Mouse (Mus musculus): ENCODE measurements around the gene Iyd. TPM values are rescaled to one million over a fixed set of nuclear protein-coding genes. Genes with fewer than 3 reads are reported as not detected.
"Not testable (repeated sequence)": the region's sequence is repeated elsewhere in the genome, so short reads cannot be mapped to it uniquely, and the experiment has no call there.

Iyd gene
- total RNA-seq (2021): 1 to 10 TPM in 1 of 2 experiments, under 1 TPM in 1; 0.91 to 1.2 TPM

- intact Hi-C loops (cut with DNase I): loop anchor here (10.0 kb wide), 1 partner anchor 205 kb away; the partner anchor contains the start of gene Plekhg1
- no peak for DNase-seq
These were observed at the start of gene Iyd for GRCm38 (mm10) chr10:3540003-3540827. Iyd (plus strand) TSS chr10:3540240.

- DNase-seq: no peak
- intact Hi-C loops (cut with DNase I): no loop called here
These were observed 43.2 kb upstream of the Iyd start for GRCm38 (mm10) chr10:3496791-3497190.

GRCm38 (mm10) chr10:3500846-3501245 lies 39.2 kb upstream of the Iyd start:
- intact Hi-C loops (cut with DNase I); DNase-seq: not testable (repeated sequence)

- DNase-seq: peak; percentile 92
- intact Hi-C loops (cut with DNase I): no loop called here
These were observed 32.4 kb upstream of the Iyd start for GRCm38 (mm10) chr10:3507484-3508221.

GRCm38 (mm10) chr10:3508222-3508588 lies 31.8 kb upstream of the Iyd start:
- DNase-seq: no peak
- intact Hi-C loops (cut with DNase I): no loop called here

- intact Hi-C loops (cut with DNase I): no loop called here
- no peak for DNase-seq
These were observed 31.3 kb upstream of the Iyd start for GRCm38 (mm10) chr10:3508746-3509145.

- no peak for DNase-seq
- intact Hi-C loops (cut with DNase I): loop anchor here (10.0 kb wide), 1 partner anchor 145 kb away; the partner anchor contains the start of gene Ppp1r14c
These were observed 30.3 kb upstream of the Iyd start for GRCm38 (mm10) chr10:3509663-3510277.

- DNase-seq: no peak
- intact Hi-C loops (cut with DNase I): loop anchor here (10.0 kb wide), 1 partner anchor 146 kb away; the partner anchor contains the start of gene Ppp1r14c
These were observed 29.6 kb upstream of the Iyd start for GRCm38 (mm10) chr10:3510486-3510885.

- intact Hi-C loops (cut with DNase I): loop anchor here (10.0 kb wide), 1 partner anchor 147 kb away; the partner anchor contains the start of gene Ppp1r14c
- no peak for DNase-seq
These were observed 28.6 kb upstream of the Iyd start for GRCm38 (mm10) chr10:3511401-3511800.

GRCm38 (mm10) chr10:3512620-3513305 lies 27.3 kb upstream of the Iyd start:
- intact Hi-C loops (cut with DNase I): loop anchor here (10.0 kb wide), 1 partner anchor 148 kb away; the partner anchor contains the start of gene Ppp1r14c
- no peak for DNase-seq

GRCm38 (mm10) chr10:3513947-3514346 lies 26.1 kb upstream of the Iyd start:
- no peak for DNase-seq
- intact Hi-C loops (cut with DNase I): loop anchor here (10.0 kb wide), 1 partner anchor 149 kb away; the partner anchor contains the start of gene Ppp1r14c

- DNase-seq: no peak
- intact Hi-C loops (cut with DNase I): loop anchor here (10.0 kb wide), 1 partner anchor 150 kb away; the partner anchor contains the start of gene Ppp1r14c
These were observed 25.4 kb upstream of the Iyd start for GRCm38 (mm10) chr10:3514634-3515033.

GRCm38 (mm10) chr10:3516442-3516841 lies 23.6 kb upstream of the Iyd start:
- no peak for DNase-seq
- intact Hi-C loops (cut with DNase I): loop anchor here (10.0 kb wide), 1 partner anchor 152 kb away; the partner anchor contains the start of gene Ppp1r14c

- no peak for DNase-seq
- intact Hi-C loops (cut with DNase I): no loop called here
These were observed 16.8 kb upstream of the Iyd start for GRCm38 (mm10) chr10:3523044-3523793.

GRCm38 (mm10) chr10:3524513-3524912 lies 15.5 kb upstream of the Iyd start:
- intact Hi-C loops (cut with DNase I): no loop called here
- no peak for DNase-seq

- peak; percentile 27 for DNase-seq
- intact Hi-C loops (cut with DNase I): no loop called here
These were observed 14.5 kb upstream of the Iyd start for GRCm38 (mm10) chr10:3525420-3526019.

- DNase-seq: peak; percentile 29
- intact Hi-C loops (cut with DNase I): loop anchor here (2.0 kb wide), 1 partner anchor 197 kb away; no protein-coding TSS in a partner anchor
These were observed 10.2 kb upstream of the Iyd start for GRCm38 (mm10) chr10:3529807-3530206.

GRCm38 (mm10) chr10:3530661-3531060 lies 9.4 kb upstream of the Iyd start:
- DNase-seq: no peak
- intact Hi-C loops (cut with DNase I): loop anchor here (2.0 kb wide), 1 partner anchor 198 kb away; no protein-coding TSS in a partner anchor

- intact Hi-C loops (cut with DNase I): loop anchor here (2.0 kb wide), 1 partner anchor 199 kb away; no protein-coding TSS in a partner anchor
- DNase-seq: peak; percentile 89
These were observed 8.7 kb upstream of the Iyd start for GRCm38 (mm10) chr10:3531375-3531774.

Data from left cerebral cortex, postnatal 4 days (tissue).